Mouse (Mus musculus): ENCODE measurements at regions not wholly inside any gene's neighbourhood (a gene's known extent, or its start where the extent isn't known, plus 50 kb on each side); places are given as distances from the start of the nearest gene placed in this dataset.
A peak's percentile ranks its signal among the peaks of the same experiment; 100 is the strongest.

DNA sequence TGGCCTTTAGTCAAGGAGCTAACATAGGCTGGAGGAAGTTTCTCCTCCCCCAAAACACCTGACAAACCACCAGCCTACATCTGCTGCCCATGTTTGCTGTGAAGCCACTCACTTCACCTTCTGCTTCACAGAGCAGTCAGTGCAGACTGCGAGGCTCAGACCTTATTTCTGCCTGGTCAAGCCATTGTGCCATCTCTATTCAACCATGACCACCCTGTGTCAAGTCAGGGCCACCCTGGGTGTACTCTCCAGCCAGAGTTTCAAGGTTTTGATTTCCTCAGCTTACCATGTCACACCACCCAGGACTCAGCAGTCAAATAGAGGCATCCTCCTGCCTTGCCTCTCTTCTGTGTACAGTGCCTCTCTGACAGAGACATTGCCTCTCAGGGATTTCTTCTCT, 152.6 kb downstream of the Foxa2 start:
- ATAC-seq (ENCODE audit: low FRiP score) (no peak), DNase-seq (ENCODE audit: low spot score) (no peak)
- Histone ChIP-seq H3K27me3 (ENCODE audit: control insufficient read depth, insufficient read depth, low read length) (peaks cover 53% of the 10 kb centered on the region), H3K4me1 (replicated peaks; ENCODE audit: control insufficient read depth, insufficient read depth, low read length) (no peaks in the 10 kb centered on the region), H3K4me3 (replicated peaks; ENCODE audit: low read length) (no peak overlapping the region), H3K27ac (no peak overlapping the region), H3K4me2 (replicated peaks) (no peak overlapping the region), H3K9me3 (ENCODE audit: control insufficient read depth, low read length) (no peaks in the 10 kb centered on the region), H3K36me3 (replicated peaks; ENCODE audit: control insufficient read depth, insufficient read depth) (no peaks in the 10 kb centered on the region), H3K9ac (no peak overlapping the region)
- WGBS: 24% methylated on average over 1 of the region's 1 CpGs

DNA sequence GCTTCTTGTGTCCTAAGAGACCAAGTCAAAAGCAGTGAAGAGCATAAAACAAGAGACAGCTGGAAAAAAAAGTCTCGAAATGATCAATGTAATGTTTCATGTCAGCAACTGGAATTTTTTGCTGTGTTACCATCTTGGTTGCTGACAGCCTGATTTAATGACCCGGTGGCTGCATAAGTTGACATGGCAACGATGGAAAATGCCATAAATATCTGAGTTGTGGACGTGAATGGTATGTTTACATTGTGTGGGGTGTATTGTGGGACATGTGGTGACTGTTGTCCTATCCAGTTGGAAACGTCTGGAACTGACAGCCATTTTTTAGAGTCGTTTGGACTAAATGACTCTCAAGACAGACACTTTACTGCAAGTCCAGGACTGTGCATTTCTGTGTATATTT, 160.6 kb downstream of the Foxa2 start:
- no peaks in the 10 kb centered on the region for H3K36me3 ChIP-seq (replicated peaks; ENCODE audit: control insufficient read depth, insufficient read depth)
- H3K27ac ChIP-seq: no peak overlapping the region
- H3K9me3 ChIP-seq (ENCODE audit: control insufficient read depth, low read length): no peaks in the 10 kb centered on the region
- 35% methylated on average over 6 of the region's 6 CpGs for WGBS
- DNase-seq (ENCODE audit: low spot score): no peak
- no peaks in the 10 kb centered on the region for H3K4me1 ChIP-seq (replicated peaks; ENCODE audit: control insufficient read depth, insufficient read depth, low read length)
- no peak overlapping the region for H3K4me2 ChIP-seq (replicated peaks)
- no peak overlapping the region for H3K9ac ChIP-seq
- ATAC-seq (ENCODE audit: low FRiP score): no peak
- no peak overlapping the region for H3K4me3 ChIP-seq (replicated peaks; ENCODE audit: low read length)
- peaks cover 19% of the 10 kb centered on the region for H3K27me3 ChIP-seq (ENCODE audit: control insufficient read depth, insufficient read depth, low read length)

DNA sequence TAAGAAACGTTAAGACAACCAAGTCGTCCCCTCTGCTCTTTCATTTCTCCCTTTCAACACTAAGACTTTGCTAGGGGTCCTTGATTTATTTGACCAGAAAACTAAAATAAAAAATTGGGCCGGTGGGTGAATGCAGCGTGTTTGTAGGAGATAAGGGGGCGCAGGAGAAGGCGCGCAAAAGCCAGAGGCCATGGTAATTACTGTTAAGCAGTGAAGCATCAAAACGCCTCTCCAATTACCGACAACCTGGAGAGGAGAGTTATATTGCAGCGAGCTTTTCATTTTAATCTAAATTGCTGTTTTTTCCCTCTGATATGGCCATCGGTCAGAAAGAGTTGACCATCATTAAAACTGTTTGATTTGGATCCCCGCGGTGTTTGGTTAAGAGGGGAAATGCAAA, 168.9 kb downstream of the Foxa2 start:
- no peak overlapping the region for H3K4me3 ChIP-seq (replicated peaks; ENCODE audit: low read length)
- ATAC-seq (ENCODE audit: low FRiP score): no peak
- peak overlapping the region; percentile 58 for H3K4me2 ChIP-seq (replicated peaks)
- WGBS: 18% methylated on average over 13 of the region's 13 CpGs
- H3K27me3 ChIP-seq (ENCODE audit: control insufficient read depth, insufficient read depth, low read length): peaks cover 77% of the 10 kb centered on the region
- no peak overlapping the region for H3K27ac ChIP-seq
- peaks cover 9% of the 10 kb centered on the region for H3K4me1 ChIP-seq (replicated peaks; ENCODE audit: control insufficient read depth, insufficient read depth, low read length)
- no peaks in the 10 kb centered on the region for H3K9me3 ChIP-seq (ENCODE audit: control insufficient read depth, low read length)
- no peak overlapping the region for H3K9ac ChIP-seq
- no peak for DNase-seq (ENCODE audit: low spot score)
- H3K36me3 ChIP-seq (replicated peaks; ENCODE audit: control insufficient read depth, insufficient read depth): no peaks in the 10 kb centered on the region

DNA sequence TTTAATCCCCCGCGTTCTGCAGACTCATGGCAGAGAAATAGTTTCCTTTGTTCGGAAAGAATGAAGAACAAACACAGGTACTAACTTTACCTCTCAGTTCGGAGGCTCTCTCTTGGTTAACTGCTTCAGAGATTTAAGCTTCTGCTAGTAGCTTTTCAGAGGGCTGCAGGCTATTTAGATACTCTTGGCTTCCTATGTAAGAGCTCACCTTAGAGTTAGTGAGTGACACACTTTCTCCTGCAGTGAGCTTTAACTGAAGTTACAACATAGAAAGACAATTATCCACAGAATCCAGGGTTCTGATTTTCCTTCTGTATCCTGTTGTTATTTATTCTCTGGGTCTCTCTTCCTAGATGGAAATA, 169.2 kb downstream of the Foxa2 start:
- Histone ChIP-seq H3K9me3 (ENCODE audit: control insufficient read depth, low read length) (no peaks in the 10 kb centered on the region), H3K27me3 (ENCODE audit: control insufficient read depth, insufficient read depth, low read length) (peaks cover 77% of the 10 kb centered on the region), H3K4me3 (replicated peaks; ENCODE audit: low read length) (peak overlapping the region; percentile 36), H3K27ac (no peak overlapping the region), H3K4me1 (replicated peaks; ENCODE audit: control insufficient read depth, insufficient read depth, low read length) (peaks cover 9% of the 10 kb centered on the region), H3K36me3 (replicated peaks; ENCODE audit: control insufficient read depth, insufficient read depth) (no peaks in the 10 kb centered on the region), H3K4me2 (replicated peaks) (peak overlapping the region; percentile 58), H3K9ac (peak overlapping the region; percentile 51)
- ATAC-seq (ENCODE audit: low FRiP score) (no peak), DNase-seq (ENCODE audit: low spot score) (peak; percentile 39)
- 5% methylated on average over 4 of the region's 4 CpGs for WGBS

DNA sequence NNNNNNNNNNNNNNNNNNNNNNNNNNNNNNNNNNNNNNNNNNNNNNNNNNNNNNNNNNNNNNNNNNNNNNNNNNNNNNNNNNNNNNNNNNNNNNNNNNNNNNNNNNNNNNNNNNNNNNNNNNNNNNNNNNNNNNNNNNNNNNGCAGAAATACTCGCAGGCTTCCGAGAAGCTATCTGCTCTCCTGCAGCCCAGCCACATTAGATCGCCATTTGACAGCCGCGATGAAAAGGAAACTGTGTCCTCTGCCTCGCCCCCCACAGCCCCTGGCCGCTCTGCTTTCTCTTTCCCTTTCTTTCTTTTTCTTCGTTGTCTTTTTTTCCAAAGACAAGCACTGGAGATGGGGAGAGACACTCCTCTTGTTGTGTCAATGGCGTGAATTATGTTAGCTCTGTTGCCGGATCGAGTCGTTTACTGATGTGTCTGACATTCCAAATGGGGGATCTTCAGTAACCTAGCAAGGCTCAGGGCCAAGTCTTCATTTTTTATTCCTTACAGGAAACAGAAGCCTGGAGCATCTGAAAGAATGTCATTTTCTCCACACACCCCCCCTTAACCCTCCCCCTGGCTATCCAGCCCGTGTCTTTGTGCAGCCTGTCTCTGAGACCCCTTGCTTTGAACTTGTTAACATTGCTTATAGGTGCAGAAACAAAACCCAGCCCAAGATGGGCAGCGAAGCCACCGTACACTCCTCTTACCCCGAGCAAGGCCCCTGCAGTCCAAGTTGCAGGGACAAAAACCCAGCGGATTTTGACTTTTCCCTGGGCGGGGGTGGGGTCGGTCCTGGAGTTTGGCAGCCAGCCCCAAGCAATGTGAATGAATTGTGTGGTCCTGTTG, 169.8 kb downstream of the Foxa2 start:
- peak; percentile 66; the same call in 1 of the 2 replicates for ATAC-seq (ENCODE audit: low FRiP score)
- Histone ChIP-seq H3K9ac (peak overlapping the region; percentile 51), H3K9me3 (ENCODE audit: control insufficient read depth, low read length) (no peaks in the 10 kb centered on the region), H3K36me3 (replicated peaks; ENCODE audit: control insufficient read depth, insufficient read depth) (no peaks in the 10 kb centered on the region), H3K4me3 (replicated peaks; ENCODE audit: low read length) (peak overlapping the region; percentile 36), H3K4me1 (replicated peaks; ENCODE audit: control insufficient read depth, insufficient read depth, low read length) (peaks cover 9% of the 10 kb centered on the region), H3K27ac (no peak overlapping the region), H3K27me3 (ENCODE audit: control insufficient read depth, insufficient read depth, low read length) (peaks cover 77% of the 10 kb centered on the region), H3K4me2 (replicated peaks) (peak overlapping the region; percentile 58)
- WGBS: 2% methylated on average over 19 of the region's 19 CpGs
- peak; percentile 40 for DNase-seq (ENCODE audit: low spot score)

DNA sequence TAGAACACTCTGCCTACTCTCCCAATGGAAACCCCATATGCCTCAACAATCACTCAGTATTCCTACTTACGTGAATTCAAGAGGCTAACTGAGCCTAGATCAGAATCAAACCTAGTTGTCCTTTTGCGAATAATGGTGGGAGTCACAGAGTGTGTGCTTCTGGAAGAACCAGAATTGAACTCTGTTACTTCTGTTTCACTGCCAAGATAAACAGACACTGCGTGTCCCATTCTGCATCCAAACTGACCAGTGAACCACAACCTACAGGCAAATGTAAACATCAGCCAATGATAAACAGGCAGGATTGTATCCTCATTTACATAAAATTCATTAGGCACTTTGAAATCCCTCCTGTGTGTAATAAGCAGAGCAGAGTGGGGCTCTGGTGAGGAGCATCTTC, 173.8 kb downstream of the Foxa2 start:
- ATAC-seq (ENCODE audit: low FRiP score) (no peak), DNase-seq (ENCODE audit: low spot score) (no peak)
- peaks cover 9% of the 10 kb centered on the region for H3K4me1 ChIP-seq (replicated peaks; ENCODE audit: control insufficient read depth, insufficient read depth, low read length)
- WGBS: 91% methylated on average over 3 of the region's 3 CpGs
- no peak overlapping the region for H3K27ac ChIP-seq
- H3K9ac ChIP-seq: no peak overlapping the region
- no peak overlapping the region for H3K4me2 ChIP-seq (replicated peaks)
- H3K36me3 ChIP-seq (replicated peaks; ENCODE audit: control insufficient read depth, insufficient read depth): no peaks in the 10 kb centered on the region
- no peaks in the 10 kb centered on the region for H3K9me3 ChIP-seq (ENCODE audit: control insufficient read depth, low read length)
- peaks cover 39% of the 10 kb centered on the region for H3K27me3 ChIP-seq (ENCODE audit: control insufficient read depth, insufficient read depth, low read length)
- no peak overlapping the region for H3K4me3 ChIP-seq (replicated peaks; ENCODE audit: low read length)

DNA sequence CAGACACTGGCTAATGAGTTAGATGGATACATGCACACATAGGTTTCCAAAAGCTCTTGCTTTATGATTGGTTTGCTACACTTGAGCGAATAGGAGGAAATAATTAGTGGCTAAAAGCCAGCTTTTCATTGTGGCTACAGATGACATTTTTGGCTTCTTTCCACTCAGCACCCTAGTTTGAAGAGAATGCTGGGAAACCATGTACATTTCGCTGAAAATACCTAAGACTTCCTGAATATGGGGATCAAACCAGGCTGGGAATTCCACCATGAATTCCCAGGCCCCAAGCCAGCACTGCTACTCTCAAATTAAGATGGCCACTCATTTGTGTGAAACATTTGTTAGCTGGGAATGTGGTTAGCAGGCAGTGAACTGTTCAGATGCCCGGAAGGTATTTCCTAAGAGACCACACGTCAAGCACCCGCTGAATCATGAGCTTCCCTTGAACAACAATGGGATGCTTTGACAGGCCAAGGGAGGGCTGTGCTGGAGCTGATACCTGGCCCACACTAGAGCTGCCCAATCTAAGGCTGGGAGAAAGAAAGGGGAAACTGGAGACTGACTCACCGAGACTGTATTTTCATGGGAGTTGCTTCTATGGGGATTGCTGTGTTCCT, 195.5 kb downstream of the Foxa2 start:
- Histone ChIP-seq H3K9ac (no peak overlapping the region), H3K27me3 (ENCODE audit: control insufficient read depth, insufficient read depth, low read length) (peaks cover 4% of the 10 kb centered on the region; the same call in 1 of the 2 replicates), H3K27ac (no peak overlapping the region), H3K9me3 (ENCODE audit: control insufficient read depth, low read length) (no peaks in the 10 kb centered on the region), H3K36me3 (replicated peaks; ENCODE audit: control insufficient read depth, insufficient read depth) (no peaks in the 10 kb centered on the region), H3K4me3 (replicated peaks; ENCODE audit: low read length) (no peak overlapping the region), H3K4me1 (replicated peaks; ENCODE audit: control insufficient read depth, insufficient read depth, low read length) (no peaks in the 10 kb centered on the region), H3K4me2 (replicated peaks) (no peak overlapping the region)
- ATAC-seq (ENCODE audit: low FRiP score) (no peak), DNase-seq (ENCODE audit: low spot score) (no peak)
- WGBS: 80% methylated on average over 6 of the region's 6 CpGs

DNA sequence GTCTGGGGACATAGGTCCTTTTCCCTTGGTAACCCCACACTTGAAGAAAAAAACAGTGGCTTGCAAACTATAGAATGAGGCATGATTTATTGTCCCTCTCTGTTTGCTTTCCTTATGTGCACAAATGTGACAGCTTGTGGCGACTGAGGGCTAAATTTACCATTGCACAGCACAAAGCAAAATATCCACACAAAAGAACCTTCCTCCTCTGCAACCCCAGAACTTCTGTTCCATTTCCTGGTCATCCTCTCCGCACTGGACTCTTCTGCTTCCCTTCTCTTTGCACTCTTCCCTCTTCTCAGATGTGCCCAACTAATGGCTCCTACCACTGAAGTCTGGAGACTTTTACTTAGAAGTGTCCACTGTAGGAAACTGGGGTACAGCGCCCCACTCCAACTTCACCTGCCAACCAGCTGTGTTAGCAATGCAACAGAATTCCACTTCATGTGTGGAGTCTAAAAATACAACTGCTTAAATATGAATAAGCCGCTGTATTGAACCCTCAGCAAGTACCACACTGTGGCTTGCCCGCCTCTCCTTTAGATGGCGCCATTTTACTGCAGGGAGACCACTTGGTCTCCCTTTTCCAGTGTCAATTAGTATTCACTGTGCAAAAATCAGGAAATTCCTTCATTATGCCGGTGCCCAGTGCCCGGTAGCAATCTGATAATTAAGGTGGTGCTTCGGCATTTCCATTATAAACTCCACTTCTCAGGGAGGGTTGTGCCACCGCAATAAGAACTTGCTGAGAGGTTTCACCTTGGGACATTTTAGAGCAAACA, 199.6 kb downstream of the Foxa2 start:
- Histone ChIP-seq H3K4me1 (replicated peaks; ENCODE audit: control insufficient read depth, insufficient read depth, low read length) (no peaks in the 10 kb centered on the region), H3K36me3 (replicated peaks; ENCODE audit: control insufficient read depth, insufficient read depth) (no peaks in the 10 kb centered on the region), H3K9me3 (ENCODE audit: control insufficient read depth, low read length) (no peaks in the 10 kb centered on the region), H3K27ac (no peak overlapping the region), H3K27me3 (ENCODE audit: control insufficient read depth, insufficient read depth, low read length) (peaks cover 4% of the 10 kb centered on the region; the same call in 1 of the 2 replicates), H3K9ac (no peak overlapping the region), H3K4me2 (replicated peaks) (no peak overlapping the region), H3K4me3 (replicated peaks; ENCODE audit: low read length) (no peak overlapping the region)
- DNase-seq (ENCODE audit: low spot score): peak; percentile 50
- peak; percentile 43; the same call in 1 of the 2 replicates for ATAC-seq (ENCODE audit: low FRiP score)
- 25% methylated on average over 10 of the region's 10 CpGs for WGBS

DNA sequence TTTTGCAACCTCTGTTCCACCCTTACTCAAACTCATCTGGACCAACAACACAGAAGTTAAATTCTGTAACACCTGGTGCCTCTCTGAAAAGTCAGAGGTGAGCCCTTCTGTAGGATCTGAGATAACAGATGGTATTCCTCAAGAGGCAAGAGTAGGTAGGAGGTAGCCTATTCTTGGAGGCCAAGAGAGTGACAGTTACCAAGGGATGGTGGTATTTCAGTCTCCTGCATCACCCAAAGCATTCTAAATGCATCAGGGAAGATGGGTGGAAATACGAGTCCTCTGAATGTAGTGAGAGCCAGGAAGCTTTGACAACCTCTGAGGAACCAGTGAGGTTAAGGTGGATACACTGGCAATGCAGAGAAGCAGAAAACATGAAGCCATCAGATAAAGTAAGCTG, 201.5 kb downstream of the Foxa2 start:
- H3K4me2 ChIP-seq (replicated peaks): no peak overlapping the region
- no peak for DNase-seq (ENCODE audit: low spot score)
- peaks cover 4% of the 10 kb centered on the region; the same call in 1 of the 2 replicates for H3K27me3 ChIP-seq (ENCODE audit: control insufficient read depth, insufficient read depth, low read length)
- no peaks in the 10 kb centered on the region for H3K36me3 ChIP-seq (replicated peaks; ENCODE audit: control insufficient read depth, insufficient read depth)
- H3K4me3 ChIP-seq (replicated peaks; ENCODE audit: low read length): no peak overlapping the region
- no peaks in the 10 kb centered on the region for H3K4me1 ChIP-seq (replicated peaks; ENCODE audit: control insufficient read depth, insufficient read depth, low read length)
- no peak overlapping the region for H3K27ac ChIP-seq
- H3K9me3 ChIP-seq (ENCODE audit: control insufficient read depth, low read length): no peaks in the 10 kb centered on the region
- 79% methylated on average over 1 of the region's 1 CpGs for WGBS
- no peak for ATAC-seq (ENCODE audit: low FRiP score)
- H3K9ac ChIP-seq: no peak overlapping the region
